Mouse (Mus musculus): ENCODE results near the gene Sirt5. TPM values are rescaled to one million over a fixed set of nuclear protein-coding genes. Genes with fewer than 3 reads are reported as not detected.

Gene Sirt5
- 6.0 and 9.2 TPM in 2 replicates for polyA plus RNA-seq (2012; rRNA removed)

GRCm38 (mm10) chr13:43364985-43365824, at the start of gene Sirt5:
TSS of gene Sirt5 (plus strand) at chr13:43365496.

GRCm38 (mm10) chr13:43398297-43399080, 33.2 kb downstream of the Sirt5 start, which contains the start of gene Nol7:
TSS of gene Nol7 (plus strand) at chr13:43398390.

Other genes starting within 250 kb of the Sirt5 start
- gene Tbc1d7, start 194.0 kb upstream of the Sirt5 start, polyA plus RNA-seq (2012; rRNA removed), result 10.6 and 18.6 TPM in 2 replicates
- gene Gfod1, start 61.3 kb upstream of the Sirt5 start, polyA plus RNA-seq (2012; rRNA removed), result 4.6 and 5.0 TPM in 2 replicates
- gene Nol7, start 32.9 kb downstream of the Sirt5 start, polyA plus RNA-seq (2012; rRNA removed), result 69.6 and 102 TPM in 2 replicates
- gene Ranbp9, start 115.8 kb downstream of the Sirt5 start, polyA plus RNA-seq (2012; rRNA removed), result 22.6 and 39.5 TPM in 2 replicates
- gene Mcur1, start 194.7 kb downstream of the Sirt5 start, polyA plus RNA-seq (2012; rRNA removed), result 23.5 and 33.7 TPM in 2 replicates

Data from ovary, adult 2 months (tissue).